Mouse (Mus musculus): Measurements from ENCODE around the gene Olfr20. TPM values are rescaled to one million over a fixed set of nuclear protein-coding genes. Genes with fewer than 3 reads are reported as not detected.

The Olfr20 gene
- polyA plus RNA-seq, 1 experiment from 2014 or later: not detected

- H3K9me3 ChIP-seq (replicated peaks): peaks cover 4% of the 10 kb centered on the region; the same call in 1 of the 2 replicates
- 73% methylated on average over 2 of the region's 2 CpGs for WGBS
- H3K9ac ChIP-seq: no peak within 1 kb of the TSS
- H3K4me3 ChIP-seq: no peak within 1 kb of the TSS
- H3K4me2 ChIP-seq: no peak within 1 kb of the TSS
- H3K27me3 ChIP-seq (replicated peaks): no peaks in the 10 kb centered on the region
- no peaks in the 10 kb centered on the region for H3K36me3 ChIP-seq
- ATAC-seq (ENCODE audit: insufficient number of reproducible peaks, low FRiP score): no peak
- no peaks in the 10 kb centered on the region for H3K4me1 ChIP-seq (replicated peaks)
- H3K27ac ChIP-seq (ENCODE audit: poor library complexity, severe bottlenecking): no peak within 1 kb of the TSS
Observed at GRCm38 (mm10) chr11:73370946-73371345, 20.4 kb downstream of the Olfr20 start, which contains the start of gene Olfr376. Gene Olfr376, plus strand, starts transcription at chr11:73371246.

GRCm38 (mm10) chr11:73395374-73395773 is 44.8 kb downstream of the Olfr20 start:
- no peaks in the 10 kb centered on the region for H3K4me1 ChIP-seq (replicated peaks)
- H3K9ac ChIP-seq: no peak overlapping the region
- no peak overlapping the region for H3K4me3 ChIP-seq
- WGBS: 61% methylated on average over 4 of the region's 4 CpGs
- H3K9me3 ChIP-seq (replicated peaks): peaks cover 3% of the 10 kb centered on the region; the same call in 1 of the 2 replicates
- H3K27ac ChIP-seq (ENCODE audit: poor library complexity, severe bottlenecking): no peak overlapping the region
- no peaks in the 10 kb centered on the region for H3K36me3 ChIP-seq
- H3K4me2 ChIP-seq: no peak overlapping the region
- H3K27me3 ChIP-seq (replicated peaks): no peaks in the 10 kb centered on the region
- ATAC-seq (ENCODE audit: insufficient number of reproducible peaks, low FRiP score): no peak

- Histone ChIP-seq H3K9ac (no peak within 1 kb of the TSS), H3K27ac (ENCODE audit: poor library complexity, severe bottlenecking) (no peak within 1 kb of the TSS), H3K36me3 (no peaks in the 10 kb centered on the region), H3K4me2 (no peak within 1 kb of the TSS), H3K4me3 (no peak within 1 kb of the TSS), H3K4me1 (replicated peaks) (no peaks in the 10 kb centered on the region), H3K27me3 (replicated peaks) (no peaks in the 10 kb centered on the region), H3K9me3 (replicated peaks) (no peaks in the 10 kb centered on the region)
- ATAC-seq (ENCODE audit: insufficient number of reproducible peaks, low FRiP score): no peak
Observed at GRCm38 (mm10) chr11:73399514-73399913, 48.9 kb downstream of the Olfr20 start, which contains the start of gene Olfr1. Gene Olfr1, minus strand, starts transcription at chr11:73399614.

Other genes with a start within 250 kb of the Olfr20 start
- gene Haspin, start 212.5 kb upstream of the Olfr20 start, polyA plus RNA-seq (2016; fragmentation: Nextera tagmentation; extraction: Ambion mirVana): 13.9 and 14.4 TPM in 2 replicates
- gene P2rx5, start 190.4 kb upstream of the Olfr20 start, polyA plus RNA-seq (2016; fragmentation: Nextera tagmentation; extraction: Ambion mirVana): 1.8 and 2.2 TPM in 2 replicates
- gene Emc6, start 173.7 kb upstream of the Olfr20 start, polyA plus RNA-seq (2016; fragmentation: Nextera tagmentation; extraction: Ambion mirVana): 97.4 and 101 TPM in 2 replicates
- gene Tax1bp3, start 173.7 kb upstream of the Olfr20 start, polyA plus RNA-seq (2016; fragmentation: Nextera tagmentation; extraction: Ambion mirVana): 239 and 249 TPM in 2 replicates
- 13.9 and 15.9 TPM in 2 replicates for gene Ctns, start 151.7 kb upstream of the Olfr20 start, polyA plus RNA-seq (2016; fragmentation: Nextera tagmentation; extraction: Ambion mirVana)
- 0.36 and 0.54 TPM in 2 replicates for gene Shpk, start 151.3 kb upstream of the Olfr20 start, polyA plus RNA-seq (2016; fragmentation: Nextera tagmentation; extraction: Ambion mirVana)
- 0.05 TPM in 1 of 2 replicates, not detected in the other for gene Trpv1, start 116.5 kb upstream of the Olfr20 start, polyA plus RNA-seq (2016; fragmentation: Nextera tagmentation; extraction: Ambion mirVana)
- gene Trpv3, start 83.4 kb upstream of the Olfr20 start, polyA plus RNA-seq (2016; fragmentation: Nextera tagmentation; extraction: Ambion mirVana): 0.03 TPM in 2 replicates
- gene Aspa, start 21.2 kb upstream of the Olfr20 start, polyA plus RNA-seq (2016; fragmentation: Nextera tagmentation; extraction: Ambion mirVana): not detected in 2 replicates
- not detected in 2 replicates for gene Gm49340, start 21.0 kb upstream of the Olfr20 start, polyA plus RNA-seq (2016; fragmentation: Nextera tagmentation; extraction: Ambion mirVana)
- gene Spata22, start 21.0 kb upstream of the Olfr20 start, polyA plus RNA-seq (2016; fragmentation: Nextera tagmentation; extraction: Ambion mirVana): not detected in 2 replicates
- not detected in 2 replicates for gene Olfr376, start 20.5 kb downstream of the Olfr20 start, polyA plus RNA-seq (2016; fragmentation: Nextera tagmentation; extraction: Ambion mirVana)
- gene Olfr1, start 48.8 kb downstream of the Olfr20 start, polyA plus RNA-seq (2016; fragmentation: Nextera tagmentation; extraction: Ambion mirVana): not detected in 2 replicates
- gene Olfr378, start 77.7 kb downstream of the Olfr20 start, polyA plus RNA-seq (2016; fragmentation: Nextera tagmentation; extraction: Ambion mirVana): not detected in 2 replicates
- gene Olfr380, start 106.7 kb downstream of the Olfr20 start, polyA plus RNA-seq (2016; fragmentation: Nextera tagmentation; extraction: Ambion mirVana): not detected in 2 replicates
- gene Olfr381, start 140.8 kb downstream of the Olfr20 start, polyA plus RNA-seq (2016; fragmentation: Nextera tagmentation; extraction: Ambion mirVana): not detected in 2 replicates
- gene Olfr382, start 166.4 kb downstream of the Olfr20 start, polyA plus RNA-seq (2016; fragmentation: Nextera tagmentation; extraction: Ambion mirVana): not detected in 2 replicates
- gene Olfr385, start 242.2 kb downstream of the Olfr20 start, polyA plus RNA-seq (2016; fragmentation: Nextera tagmentation; extraction: Ambion mirVana): not detected in 2 replicates
- gene Olfr384, start 247.8 kb downstream of the Olfr20 start, polyA plus RNA-seq (2016; fragmentation: Nextera tagmentation; extraction: Ambion mirVana): not detected in 2 replicates